Mouse (Mus musculus) C2C12 (cell line): ENCODE results near the gene Psmd11. TPM values are rescaled to one million over a fixed set of nuclear protein-coding genes. Genes with fewer than 3 reads are reported as not detected.
"Not testable (repeated sequence)": the region's sequence is repeated elsewhere in the genome, so short reads cannot be mapped to it uniquely, and the experiment has no call there.

Experiments
- H3K27me3 ChIP-seq: one replicate; pipeline ENCODE4 v1.6.1; 2011; ENCODE audit not compliant: control insufficient read depth, insufficient read depth, insufficient read length
- H3K36me3 ChIP-seq: one replicate; pipeline ENCODE4 v1.6.1; 2011; ENCODE audit not compliant: control insufficient read depth, insufficient read depth
- H3K4me3 ChIP-seq: one replicate; pipeline ENCODE4 v1.5.1; 2011; ENCODE audit warnings: mild to moderate bottlenecking, control low read depth; ENCODE audit not compliant: poor library complexity, insufficient read depth, severe bottlenecking
- H3K79me2 ChIP-seq: one replicate; pipeline ENCODE4 v1.6.1; 2011; ENCODE audit not compliant: control insufficient read depth, insufficient read depth
- H3K79me3 ChIP-seq: one replicate; pipeline ENCODE4 v1.6.1; 2011; ENCODE audit warnings: low read depth, control low read depth
- H3ac ChIP-seq: one replicate; pipeline ENCODE3; 2011; ENCODE audit warnings: low read depth; ENCODE audit not compliant: control insufficient read depth, insufficient read length
- CEBPB ChIP-seq: IDR thresholded peaks from one replicate; pipeline ENCODE4 v1.6.1; 2011; ENCODE audit warnings: low read depth, mild to moderate bottlenecking, control low read depth, moderate library complexity
- CTCF ChIP-seq: IDR thresholded peaks from one replicate; pipeline ENCODE4 v1.5.1; 2011; ENCODE audit not compliant: control insufficient read depth, insufficient read depth, insufficient read length
- FOSL1 ChIP-seq: IDR thresholded peaks from one replicate; pipeline ENCODE4 v1.8.0; 2011; ENCODE audit warnings: mild to moderate bottlenecking, low read length; ENCODE audit not compliant: poor library complexity, insufficient read depth, severe bottlenecking
- MAX ChIP-seq: IDR thresholded peaks from one replicate; pipeline ENCODE4 v1.6.1; 2011; ENCODE audit warnings: mild to moderate bottlenecking, control low read depth
- MYOD1 ChIP-seq: IDR thresholded peaks from one replicate; pipeline ENCODE4 v1.6.1; 2011; ENCODE audit warnings: low read depth; ENCODE audit not compliant: control insufficient read depth, insufficient read length
- MYOG ChIP-seq: IDR thresholded peaks from one replicate; pipeline ENCODE4 v1.6.1; 2011; ENCODE audit not compliant: control insufficient read depth, insufficient read length; ENCODE audit errors: extremely low read depth
- USF1 ChIP-seq: IDR thresholded peaks from one replicate; pipeline ENCODE4 v1.6.1; 2011; ENCODE audit warnings: low read depth, mild to moderate bottlenecking, control low read depth, moderate library complexity
- polyA plus RNA-seq: library from polyadenylated mRNA; unstranded; fragments of >200 nt; fragmentation: generic; extraction: Trizol; gene quantifications from one replicate; pipeline ENCODE4 v1.2.1, GENCODE M21; 2012; ENCODE audit warnings: missing spikeins

Gene Psmd11
- polyA plus RNA-seq, 1 experiment, result 82.9 TPM

DNA sequence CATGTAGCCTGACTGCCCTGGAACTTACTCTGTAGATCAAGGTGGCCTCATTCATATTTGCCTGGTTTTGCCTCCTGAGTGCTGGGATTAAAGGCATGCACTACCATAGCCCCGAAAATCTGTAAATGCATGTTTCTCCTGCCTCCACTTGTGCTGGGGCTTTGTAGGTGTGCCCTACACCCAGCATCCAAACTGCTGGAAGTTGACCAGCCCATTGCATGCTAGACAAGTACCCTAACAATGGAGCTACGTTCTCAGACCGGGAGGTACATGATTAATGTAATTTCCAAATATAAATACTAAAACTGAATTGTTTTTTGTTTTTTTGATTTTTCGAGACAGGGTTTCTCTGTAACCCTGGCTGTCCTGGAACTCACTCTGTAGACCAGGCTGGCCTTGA, 43.4 kb upstream of the Psmd11 start:
- TF ChIP-seq CTCF (no peak), MYOD1 (no peak), USF1 (no peak), MYOG (no peak), FOSL1 (no peak), CEBPB (no peak), MAX (no peak)
- Histone ChIP-seq H3ac (peak overlapping the region; percentile 3), H3K4me3 (peak overlapping the region; percentile 96), H3K79me2 (peaks cover 76% of the 10 kb centered on the region), H3K27me3 (no peaks in the 10 kb centered on the region), H3K79me3 (peaks cover 68% of the 10 kb centered on the region), H3K36me3 (peaks cover 54% of the 10 kb centered on the region)

- H3K27me3 ChIP-seq, result no peaks in the 10 kb centered on the region
- H3K36me3 ChIP-seq, result peaks cover 71% of the 10 kb centered on the region
- TF ChIP-seq MYOG, result no peak
- no peak for TF ChIP-seq CTCF
- no peak for TF ChIP-seq CEBPB
- no peak for TF ChIP-seq MYOD1
- TF ChIP-seq FOSL1, result no peak
- no peak for TF ChIP-seq MAX
- TF ChIP-seq USF1, result no peak
- H3K79me3 ChIP-seq, result peaks cover 72% of the 10 kb centered on the region
- H3K4me3 ChIP-seq, result no peak overlapping the region
- peaks cover 93% of the 10 kb centered on the region for H3K79me2 ChIP-seq
- no peak overlapping the region for H3ac ChIP-seq
Observed at GRCm38 (mm10) chr11:80386790-80387189, 41.6 kb upstream of the Psmd11 start.

- H3K36me3 ChIP-seq, result peaks cover 99% of the 10 kb centered on the region
Observed at GRCm38 (mm10) chr11:80389885-80390284, 38.5 kb upstream of the Psmd11 start.

GRCm38 (mm10) chr11:80391407-80392120, 36.9 kb upstream of the Psmd11 start:
- Histone ChIP-seq H3K4me3 (no peak overlapping the region), H3K36me3 (peaks cover 99% of the 10 kb centered on the region), H3ac (no peak overlapping the region), H3K27me3 (no peaks in the 10 kb centered on the region), H3K79me2 (peaks cover 96% of the 10 kb centered on the region), H3K79me3 (peaks cover 70% of the 10 kb centered on the region)
- TF ChIP-seq MYOG (no peak), MYOD1 (no peak), FOSL1 (no peak), CEBPB (no peak), USF1 (no peak), MAX (no peak), CTCF (no peak)

More at GRCm38 (mm10) chr11:80389885-80390284, 38.5 kb upstream of the Psmd11 start:
- Histone ChIP-seq H3K27me3 (no peaks in the 10 kb centered on the region), H3K4me3 (no peak overlapping the region), H3K79me3 (peaks cover 73% of the 10 kb centered on the region), H3K79me2 (peaks cover 96% of the 10 kb centered on the region), H3ac (no peak overlapping the region)
- TF ChIP-seq MAX (no peak), FOSL1 (no peak), USF1 (no peak), MYOD1 (no peak), CEBPB (no peak), MYOG (no peak), CTCF (no peak)

- no peak for TF ChIP-seq CTCF
- no peak for TF ChIP-seq MAX
- TF ChIP-seq CEBPB, result no peak
- TF ChIP-seq USF1, result no peak
- TF ChIP-seq FOSL1, result no peak
- TF ChIP-seq MYOG, result no peak
- TF ChIP-seq MYOD1, result no peak
- H3ac ChIP-seq, result no peak overlapping the region
- no peak overlapping the region for H3K4me3 ChIP-seq
- H3K36me3 ChIP-seq, result peaks cover 99% of the 10 kb centered on the region
- H3K79me3 ChIP-seq, result peaks cover 62% of the 10 kb centered on the region
- peaks cover 96% of the 10 kb centered on the region for H3K79me2 ChIP-seq
- H3K27me3 ChIP-seq, result no peaks in the 10 kb centered on the region
Observed at GRCm38 (mm10) chr11:80395930-80396329, 32.5 kb upstream of the Psmd11 start.

- Histone ChIP-seq H3K79me3 (peaks cover 62% of the 10 kb centered on the region), H3K27me3 (no peaks in the 10 kb centered on the region), H3K36me3 (peaks cover 99% of the 10 kb centered on the region), H3K79me2 (peaks cover 92% of the 10 kb centered on the region), H3K4me3 (no peak overlapping the region), H3ac (no peak overlapping the region)
- TF ChIP-seq USF1, result no peak
- no peak for TF ChIP-seq CTCF
- TF ChIP-seq MYOG, result no peak
- TF ChIP-seq CEBPB, result no peak
- no peak for TF ChIP-seq MYOD1
- TF ChIP-seq MAX, result no peak
- TF ChIP-seq FOSL1, result no peak
Observed at GRCm38 (mm10) chr11:80396617-80397016, 31.8 kb upstream of the Psmd11 start.

GRCm38 (mm10) chr11:80407878-80408277, 20.5 kb upstream of the Psmd11 start:
- peaks cover 85% of the 10 kb centered on the region for H3K36me3 ChIP-seq
- peaks cover 30% of the 10 kb centered on the region for H3K79me2 ChIP-seq
- not testable (repeated sequence) for H3K79me3 ChIP-seq, H3K4me3 ChIP-seq, H3K27me3 ChIP-seq, H3ac ChIP-seq
